Mouse (Mus musculus) E14TG2a.4 (cell line): ENCODE measurements around the gene Plcb3.
A peak's percentile ranks its signal among the peaks of the same experiment; 100 is the strongest.

ENCODE experiments used
- H3K27me3 ChIP-seq: 2 replicates; pipeline ENCODE4 v1.6.1; 2014; ENCODE audit warnings: low read length, control low read depth; ENCODE audit not compliant: insufficient read depth
- H3K36me3 ChIP-seq: 2 replicates; pipeline ENCODE4 v1.6.1; 2014; ENCODE audit warnings: low read length, control low read depth; ENCODE audit not compliant: insufficient read depth
- H3K4me1 ChIP-seq: replicated peaks from 2 replicates; pipeline ENCODE4 v1.6.1; 2014; ENCODE audit warnings: low read depth, low read length, control low read depth
- H3K4me3 ChIP-seq: replicated peaks from 2 replicates; pipeline ENCODE4 v1.5.1; 2014; ENCODE audit warnings: mild to moderate bottlenecking, low read length
- H3K9me3 ChIP-seq: 2 replicates; pipeline ENCODE4 v1.6.1; 2014; ENCODE audit warnings: low read length, control low read depth
- CTCF ChIP-seq: conservative IDR thresholded peaks from 2 replicates; pipeline ENCODE4 v1.5.1; 2014; ENCODE audit warnings: low read length
- NANOG ChIP-seq: IDR thresholded peaks from 2 replicates; pipeline ENCODE4 v1.6.1; 2014; ENCODE audit warnings: borderline replicate concordance, low read length, mixed read lengths
- POU5F1 ChIP-seq: IDR thresholded peaks from 2 replicates; pipeline ENCODE4 v1.6.1; 2014; ENCODE audit warnings: low read length, borderline replicate concordance

Gene Plcb3

DNA sequence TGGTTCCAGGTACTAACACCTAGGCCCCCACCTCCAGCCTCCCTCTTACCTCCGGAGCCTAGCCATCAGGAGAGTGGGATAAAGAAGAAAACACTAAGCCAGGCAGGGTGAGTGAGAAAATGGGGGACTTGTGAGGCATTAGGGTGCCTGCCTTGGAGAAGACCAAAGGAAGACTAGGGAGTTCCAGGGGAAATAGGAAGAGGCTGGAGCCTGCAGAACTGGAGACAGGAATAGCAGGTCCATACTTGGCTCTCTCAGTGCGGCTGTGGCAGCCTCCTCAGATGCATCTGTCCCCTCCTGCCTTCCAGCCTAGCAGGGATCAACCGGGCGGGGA, 43.2 kb downstream of the Plcb3 start:
- no peak for TF ChIP-seq POU5F1
- no peak for TF ChIP-seq CTCF
- TF ChIP-seq NANOG = no peak

DNA sequence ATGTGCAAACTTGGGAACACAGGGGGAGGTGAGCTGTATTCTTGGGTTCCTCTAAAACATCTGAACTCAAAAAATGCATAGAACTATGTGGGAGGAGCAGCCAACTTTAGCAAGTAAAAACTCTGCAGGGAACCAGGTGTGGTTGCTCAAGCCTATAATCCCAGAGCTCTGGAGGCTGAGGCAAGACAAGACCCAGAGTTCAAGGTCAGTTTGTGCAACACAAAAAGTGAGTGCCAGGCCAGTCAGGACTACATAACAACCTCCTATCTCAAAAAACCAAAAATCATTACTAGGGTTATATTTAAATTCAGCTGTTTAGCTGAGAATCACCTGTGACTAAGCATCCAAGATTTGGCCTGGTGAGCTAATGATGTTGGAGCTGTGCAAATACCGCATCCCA, 44.3 kb downstream of the Plcb3 start:
- Histone ChIP-seq H3K4me3 (no peak overlapping the region), H3K4me1 (peaks cover 69% of the 10 kb centered on the region)

More for the DNA sequence above, 43.2 kb downstream of the Plcb3 start:
- Histone ChIP-seq H3K36me3 (no peaks in the 10 kb centered on the region), H3K4me3 (peak overlapping the region; percentile 77), H3K9me3 (no peaks in the 10 kb centered on the region), H3K4me1 (peaks cover 59% of the 10 kb centered on the region), H3K27me3 (peaks cover 47% of the 10 kb centered on the region)

DNA sequence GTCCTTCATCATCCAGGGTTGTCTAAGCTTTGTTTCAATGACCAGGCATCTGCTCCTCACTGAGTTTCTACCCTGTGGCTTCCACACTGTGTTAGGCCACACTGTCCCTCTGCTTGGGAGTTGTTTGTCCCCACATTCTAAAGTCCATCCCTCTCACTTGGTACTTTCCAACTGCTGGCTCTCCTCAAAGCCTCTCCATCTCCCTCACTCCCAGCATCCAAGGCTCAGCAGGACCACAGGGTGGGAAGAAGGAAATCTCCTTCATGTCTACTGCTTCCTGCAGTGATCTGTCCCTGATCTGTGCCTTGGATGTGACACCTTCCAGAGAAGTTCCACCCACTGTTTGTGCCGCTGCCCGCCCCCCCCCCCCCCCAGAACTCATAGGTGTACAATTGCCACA, 45.3 kb downstream of the Plcb3 start:
- Histone ChIP-seq H3K4me1 (peaks cover 79% of the 10 kb centered on the region), H3K27me3 (peaks cover 67% of the 10 kb centered on the region), H3K9me3 (no peaks in the 10 kb centered on the region), H3K36me3 (no peaks in the 10 kb centered on the region), H3K4me3 (no peak overlapping the region)
- TF ChIP-seq POU5F1 = no peak
- no peak for TF ChIP-seq CTCF
- TF ChIP-seq NANOG = no peak

More for the DNA sequence above, 44.3 kb downstream of the Plcb3 start:
- no peaks in the 10 kb centered on the region for H3K36me3 ChIP-seq
- no peaks in the 10 kb centered on the region for H3K9me3 ChIP-seq
- TF ChIP-seq CTCF (no peak), POU5F1 (no peak), NANOG (no peak)
- H3K27me3 ChIP-seq = peaks cover 57% of the 10 kb centered on the region

DNA sequence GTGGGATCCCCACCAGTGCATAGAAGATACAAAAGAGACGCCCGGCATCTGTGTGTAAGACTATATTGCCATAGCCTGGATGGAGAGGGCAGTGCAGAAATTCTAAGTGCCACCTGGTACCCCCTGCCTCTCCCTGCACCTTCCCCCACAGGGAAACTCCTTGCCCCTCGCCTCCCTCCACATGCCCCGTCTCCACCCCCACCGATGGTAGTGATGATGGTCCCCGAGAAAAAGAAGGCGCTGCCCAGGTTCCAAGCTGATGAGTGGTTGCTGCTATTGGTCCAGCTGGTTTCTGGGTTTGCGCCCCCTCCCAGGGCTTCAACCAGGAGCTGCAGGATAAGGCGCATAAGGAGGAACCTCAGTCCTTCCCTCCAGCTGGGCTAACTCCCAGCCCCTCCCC, 48.2 kb downstream of the Plcb3 start:
- H3K4me3 ChIP-seq = 0 out of 2 replicates have a peak overlapping the region, but pooled peaks have one; percentile 23
- peaks cover 84% of the 10 kb centered on the region for H3K4me1 ChIP-seq
- no peaks in the 10 kb centered on the region for H3K36me3 ChIP-seq
- H3K9me3 ChIP-seq = no peaks in the 10 kb centered on the region
- no peak for TF ChIP-seq NANOG
- no peak for TF ChIP-seq CTCF
- no peak for TF ChIP-seq POU5F1
- peaks cover 65% of the 10 kb centered on the region for H3K27me3 ChIP-seq

DNA sequence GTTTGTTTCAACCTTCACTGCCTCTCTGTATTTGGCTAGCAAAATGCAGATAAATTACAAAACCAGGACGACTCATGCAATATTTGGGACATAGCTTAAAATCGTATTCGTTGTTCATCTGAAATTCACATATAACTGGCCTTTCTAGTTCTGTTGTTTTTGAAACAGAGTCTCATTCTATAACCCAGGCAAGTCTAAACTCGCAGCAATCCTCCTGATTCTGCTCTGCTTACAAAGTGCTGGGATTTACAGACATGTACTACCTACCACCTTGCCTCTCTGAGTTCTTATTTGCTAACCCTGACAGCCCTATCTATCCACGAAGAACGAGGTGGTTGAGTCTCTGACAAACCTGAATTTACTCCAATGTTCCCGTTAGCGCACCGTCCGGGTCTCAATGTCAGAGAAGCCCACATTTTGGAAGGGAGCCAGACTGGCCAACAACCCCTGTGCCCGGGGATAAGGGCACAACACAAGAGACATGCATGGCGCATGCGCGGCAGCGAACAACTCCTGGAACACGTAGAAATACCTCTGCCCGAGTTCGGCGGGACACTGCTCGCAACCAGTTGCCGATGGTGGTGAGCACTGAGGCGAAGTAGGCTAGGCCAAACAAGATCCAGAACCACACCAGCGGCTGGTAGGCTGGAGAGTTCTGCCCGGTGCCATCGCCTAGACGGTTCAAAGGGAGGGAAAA, 49.6 kb downstream of the Plcb3 start:
- Histone ChIP-seq H3K9me3 (no peaks in the 10 kb centered on the region), H3K27me3 (peaks cover 62% of the 10 kb centered on the region), H3K4me1 (peaks cover 82% of the 10 kb centered on the region), H3K36me3 (no peaks in the 10 kb centered on the region), H3K4me3 (peak overlapping the region; percentile 67)
- no peak for TF ChIP-seq CTCF
- TF ChIP-seq POU5F1 = no peak
- TF ChIP-seq NANOG = no peak

DNA sequence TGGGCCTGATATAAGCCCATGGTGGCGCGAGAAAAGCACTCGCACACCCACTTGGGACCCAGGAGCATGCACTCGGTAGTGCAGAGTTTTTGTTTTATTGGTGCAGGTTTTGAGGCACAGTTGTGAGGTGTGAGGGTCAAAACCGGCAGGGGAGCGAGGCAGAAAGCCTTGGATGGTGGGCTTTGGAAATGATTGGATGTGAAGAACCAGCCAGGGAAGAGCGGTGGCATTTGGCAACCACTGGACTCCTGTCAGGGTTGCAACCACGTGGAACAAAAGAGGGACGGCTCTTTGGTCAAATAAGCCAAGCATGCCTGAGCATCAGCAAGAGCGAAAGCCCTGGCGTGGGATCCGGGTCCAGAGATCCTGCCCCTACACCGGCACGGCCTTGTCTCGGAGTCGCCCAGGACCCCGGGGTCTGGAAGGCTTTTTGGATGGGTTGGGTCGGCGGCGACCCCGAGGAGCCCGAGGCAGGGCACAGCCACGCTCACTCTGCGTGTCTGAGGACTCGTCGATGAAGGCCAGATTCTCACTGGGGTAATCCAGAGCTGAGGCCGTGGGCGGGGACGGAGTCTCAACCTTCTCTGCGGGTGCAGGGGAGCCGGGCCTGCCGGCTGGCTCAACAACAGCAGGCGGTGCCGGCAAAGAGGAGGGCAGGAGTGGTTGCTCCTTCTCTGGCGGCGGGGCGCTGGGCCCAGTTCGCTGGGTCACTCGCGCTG, 50.5 kb downstream of the Plcb3 start:
- Histone ChIP-seq H3K9me3 (no peaks in the 10 kb centered on the region), H3K4me3 (peak overlapping the region; percentile 67), H3K36me3 (no peaks in the 10 kb centered on the region), H3K27me3 (peaks cover 60% of the 10 kb centered on the region), H3K4me1 (peaks cover 75% of the 10 kb centered on the region)
- no peak for TF ChIP-seq CTCF
- TF ChIP-seq NANOG = no peak
- no peak for TF ChIP-seq POU5F1

DNA sequence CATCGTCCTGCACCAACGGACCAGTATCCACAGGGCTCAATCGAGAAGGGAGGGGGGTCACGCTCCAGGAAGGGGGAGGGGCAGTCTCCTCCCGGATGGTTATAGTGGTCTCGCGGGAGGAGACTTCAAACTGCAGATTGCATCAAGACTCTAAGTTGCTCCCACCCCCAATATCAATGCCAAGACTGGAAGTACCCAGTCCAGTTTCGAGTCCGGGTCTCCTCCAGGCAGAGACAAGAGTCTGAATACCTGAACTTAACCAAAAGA, 51.0 kb downstream of the Plcb3 start, which contains the start of gene Catsperz:
Gene Catsperz (minus strand): TSS at position 74 of the 267 bp plus-strand sequence.
- peaks cover 60% of the 10 kb centered on the region for H3K27me3 ChIP-seq
- H3K36me3 ChIP-seq = no peaks in the 10 kb centered on the region
- H3K4me3 ChIP-seq = peak within 1 kb of the TSS; percentile 67
- peaks cover 75% of the 10 kb centered on the region for H3K4me1 ChIP-seq
- no peaks in the 10 kb centered on the region for H3K9me3 ChIP-seq
- TF ChIP-seq NANOG = no peak
- no peak for TF ChIP-seq CTCF
- no peak for TF ChIP-seq POU5F1

DNA sequence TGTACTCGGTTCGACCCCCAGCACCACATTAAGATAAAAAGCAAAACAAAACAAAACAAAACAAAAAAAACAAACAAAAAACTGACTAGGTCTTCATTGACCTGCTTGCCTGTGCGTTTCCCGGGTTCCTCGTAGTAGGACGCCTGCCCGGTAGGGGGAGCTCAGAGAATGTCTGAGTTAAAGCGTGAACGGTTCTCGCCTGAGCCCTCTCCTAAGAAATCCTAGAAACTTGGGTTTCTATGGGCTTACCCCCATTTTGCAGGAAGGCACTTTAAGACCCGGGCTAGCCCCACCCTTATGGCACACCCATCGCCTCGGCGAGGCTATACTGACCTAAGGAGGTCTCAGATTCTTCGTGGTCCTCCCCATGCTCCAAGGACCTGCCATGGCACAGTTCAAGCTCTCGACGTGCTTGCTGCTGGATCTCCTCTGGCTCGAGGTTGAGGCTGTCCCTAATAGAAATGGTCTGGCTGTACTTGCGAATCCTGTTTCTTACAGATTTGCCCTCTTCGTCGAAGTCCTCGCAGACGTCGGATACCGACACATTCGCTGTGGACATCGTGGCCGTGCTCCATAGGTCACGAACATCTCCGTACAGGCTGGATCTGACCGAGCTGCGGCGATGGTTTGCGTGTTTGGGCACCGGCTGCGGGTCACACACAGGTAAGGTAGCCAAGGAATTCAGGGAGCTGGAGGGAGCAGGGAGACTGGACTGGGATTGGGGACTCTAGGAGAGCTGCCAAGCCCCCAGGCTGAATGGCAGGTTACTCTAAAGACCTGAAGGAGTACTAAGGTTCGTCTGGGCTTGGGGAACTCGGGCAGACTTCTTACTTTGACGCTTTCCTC, 51.6 kb downstream of the Plcb3 start:
- Histone ChIP-seq H3K4me1 (peaks cover 77% of the 10 kb centered on the region), H3K36me3 (peaks cover 5% of the 10 kb centered on the region), H3K4me3 (peak overlapping the region; percentile 67), H3K27me3 (peaks cover 60% of the 10 kb centered on the region), H3K9me3 (no peaks in the 10 kb centered on the region)
- TF ChIP-seq CTCF (peak; percentile 68), NANOG (no peak)
